Mouse (Mus musculus) CH12.LX (cell line): ENCODE measurements around the gene Gm10392. TPM values are rescaled to one million over a fixed set of nuclear protein-coding genes. Genes with fewer than 3 reads are reported as not detected.

ENCODE experiments used
- DNase-seq: peaks from one replicate; pipeline ENCODE4 v3.0.0-alpha.2; 2013; ENCODE audit errors: extremely low read depth
- H3K27ac ChIP-seq: 2 replicates; pipeline ENCODE4 v1.5.1; 2012; ENCODE audit warnings: low read depth, mild to moderate bottlenecking, control low read depth, moderate library complexity; ENCODE audit not compliant: insufficient read depth
- H3K27me3 ChIP-seq: replicated peaks from 2 replicates; pipeline ENCODE3; 2012; ENCODE audit warnings: inconsistent platforms
- H3K36me3 ChIP-seq, 2 experiments: replicated peaks in 1 of 2; 2 replicates each; pipeline versions ENCODE3 to v1.6.1; 2012; ENCODE audit warnings: inconsistent platforms in 1 of 2, low read length in 1 of 2, mild to moderate bottlenecking in 1 of 2, mixed read lengths in 1 of 2, moderate library complexity in 1 of 2; ENCODE audit not compliant: control insufficient read depth in 1 of 2, insufficient read depth in 1 of 2
- H3K4me1 ChIP-seq, 2 experiments: 2 replicates each; pipeline ENCODE4 v1.6.1; 2012; ENCODE audit warnings: inconsistent platforms in 1 of 2, moderate library complexity in 1 of 2; ENCODE audit not compliant: insufficient read depth in 2 of 2, control insufficient read depth in 1 of 2
- H3K4me2 ChIP-seq: 2 replicates; pipeline ENCODE4 v1.6.1; 2012; ENCODE audit warnings: low read depth, mild to moderate bottlenecking, control low read depth; ENCODE audit not compliant: poor library complexity, insufficient read depth, severe bottlenecking
- H3K4me3 ChIP-seq, 3 experiments: fragments of 150-350 bp in 1 of 3; sonication (generic) in 1 of 3; replicated peaks in 1 of 3; 2 replicates each; pipeline versions ENCODE3 to v1.5.1; 2011 to 2012; ENCODE audit warnings: low read depth in 2 of 3, low read length in 2 of 3, mild to moderate bottlenecking in 2 of 3, moderate library complexity in 2 of 3, control low read depth in 1 of 3, improper control_type of control experiment in 1 of 3, inconsistent platforms in 1 of 3, mixed read lengths in 1 of 3; ENCODE audit not compliant: poor library complexity in 1 of 3
- H3K79me2 ChIP-seq: replicated peaks from 2 replicates; pipeline ENCODE4 v1.6.1; 2012; ENCODE audit warnings: mild to moderate bottlenecking, moderate library complexity; ENCODE audit not compliant: control insufficient read depth, poor library complexity, insufficient read depth, severe bottlenecking; ENCODE audit errors: extremely low read depth
- H3K9ac ChIP-seq: 2 replicates; pipeline ENCODE4 v1.6.1; 2012; ENCODE audit warnings: low read depth, mild to moderate bottlenecking, control low read depth, moderate library complexity; ENCODE audit not compliant: insufficient read depth
- H3K9me3 ChIP-seq: replicated peaks from 2 replicates; pipeline ENCODE3; 2012; ENCODE audit warnings: low read length, inconsistent platforms, mixed read lengths
- BHLHE40 ChIP-seq: IDR thresholded peaks from 2 replicates; pipeline ENCODE4 v1.6.1; 2011; ENCODE audit warnings: mild to moderate bottlenecking, low read depth, low read length, improper control_type of control experiment
- CHD1 ChIP-seq: IDR thresholded peaks from 2 replicates; pipeline ENCODE4 v1.6.1; 2012; ENCODE audit warnings: low read depth, low read length, improper control_type of control experiment, inconsistent platforms
- CHD2 ChIP-seq: IDR thresholded peaks from 2 replicates; pipeline ENCODE4 v1.6.1; 2011; ENCODE audit warnings: low read length, improper control_type of control experiment
- CTCF ChIP-seq, 2 experiments: IDR thresholded peaks in 1 of 2; conservative IDR thresholded peaks in 1 of 2; 2 replicates each; pipeline ENCODE4 v1.5.1; 2011 to 2012; ENCODE audit warnings: low read depth in 2 of 2, low read length in 2 of 2, improper control_type of control experiment in 1 of 2, inconsistent platforms in 1 of 2, mild to moderate bottlenecking in 1 of 2, moderate library complexity in 1 of 2
- E2F4 ChIP-seq: IDR thresholded peaks from 2 replicates; pipeline ENCODE4 v1.6.1; 2011; ENCODE audit warnings: low read depth, low read length, improper control_type of control experiment; ENCODE audit not compliant: insufficient replicate concordance
- ELF1 ChIP-seq: IDR thresholded peaks from 2 replicates; pipeline ENCODE4 v1.6.1; 2014; ENCODE audit warnings: low read depth, mild to moderate bottlenecking, inconsistent platforms, low read length, improper control_type of control experiment
- EP300 ChIP-seq: IDR thresholded peaks from 2 replicates; pipeline ENCODE4 v1.6.1; 2011; ENCODE audit warnings: low read length, improper control_type of control experiment
- ETS1 ChIP-seq: conservative IDR thresholded peaks from 2 replicates; pipeline ENCODE4 v1.6.1; 2012; ENCODE audit warnings: low read depth, mild to moderate bottlenecking, inconsistent platforms, low read length, improper control_type of control experiment, moderate library complexity
- GABPA ChIP-seq: IDR thresholded peaks from 2 replicates; pipeline ENCODE4 v1.6.1; 2012; ENCODE audit warnings: low read depth, low read length, improper control_type of control experiment, inconsistent platforms; ENCODE audit not compliant: insufficient replicate concordance
- HCFC1 ChIP-seq: IDR thresholded peaks from 2 replicates; pipeline ENCODE4 v1.6.1; 2012; ENCODE audit warnings: low read depth, mild to moderate bottlenecking, inconsistent platforms, low read length, improper control_type of control experiment
- IRF4 ChIP-seq: IDR thresholded peaks from 2 replicates; pipeline ENCODE4 v1.6.1; 2014; ENCODE audit warnings: low read depth, mild to moderate bottlenecking, inconsistent platforms, low read length, improper control_type of control experiment
- JUN ChIP-seq: IDR thresholded peaks from 2 replicates; pipeline ENCODE4 v1.6.1; 2011; ENCODE audit warnings: low read depth, mild to moderate bottlenecking, low read length, improper control_type of control experiment, moderate library complexity; ENCODE audit not compliant: insufficient read depth
- JUND ChIP-seq: conservative IDR thresholded peaks from 2 replicates; pipeline ENCODE4 v1.6.1; 2011; ENCODE audit warnings: low read depth, low read length, improper control_type of control experiment
- KAT2A ChIP-seq: IDR thresholded peaks from 2 replicates; pipeline ENCODE4 v1.6.1; 2012; ENCODE audit warnings: low read length, improper control_type of control experiment, inconsistent platforms; ENCODE audit not compliant: insufficient replicate concordance
- MAFK ChIP-seq: IDR thresholded peaks from 2 replicates; pipeline ENCODE4 v1.6.1; 2011; ENCODE audit warnings: low read length, improper control_type of control experiment; ENCODE audit not compliant: insufficient replicate concordance
- MAX ChIP-seq: IDR thresholded peaks from 2 replicates; pipeline ENCODE4 v1.6.1; 2011; ENCODE audit warnings: low read length, improper control_type of control experiment
- MAZ ChIP-seq: IDR thresholded peaks from 2 replicates; pipeline ENCODE4 v1.6.1; 2012; ENCODE audit warnings: low read depth, mild to moderate bottlenecking, inconsistent platforms, low read length, improper control_type of control experiment, moderate library complexity
- MEF2A ChIP-seq: IDR thresholded peaks from 2 replicates; pipeline ENCODE4 v1.6.1; 2014; ENCODE audit warnings: low read depth, mild to moderate bottlenecking, inconsistent platforms, low read length, improper control_type of control experiment, borderline replicate concordance
- MXI1 ChIP-seq: IDR thresholded peaks from 2 replicates; pipeline ENCODE4 v1.6.1; 2011; ENCODE audit warnings: mild to moderate bottlenecking, low read depth, low read length, improper control_type of control experiment
- MYC ChIP-seq: IDR thresholded peaks from 2 replicates; pipeline ENCODE4 v1.6.1; 2011; ENCODE audit warnings: low read depth, mild to moderate bottlenecking, improper control_type of control experiment, low read length
- NELFE ChIP-seq: IDR thresholded peaks from 2 replicates; pipeline ENCODE4 v1.6.1; 2011; ENCODE audit warnings: low read depth, low read length, improper control_type of control experiment
- NRF1 ChIP-seq: IDR thresholded peaks from 2 replicates; pipeline ENCODE4 v1.6.1; 2014; ENCODE audit warnings: low read depth, mild to moderate bottlenecking, inconsistent platforms, low read length, improper control_type of control experiment, moderate library complexity
- PAX5 ChIP-seq: IDR thresholded peaks from 2 replicates; pipeline ENCODE4 v1.6.1; 2012; ENCODE audit warnings: low read length, inconsistent platforms, mixed read lengths
- POLR2A ChIP-seq: IDR thresholded peaks from 2 replicates; pipeline ENCODE4 v1.6.1; 2011; ENCODE audit warnings: low read depth, mild to moderate bottlenecking, improper control_type of control experiment, low read length
- POLR2AphosphoS2 ChIP-seq: IDR thresholded peaks from 2 replicates; pipeline ENCODE4 v1.6.1; 2011; ENCODE audit warnings: low read depth, low read length, improper control_type of control experiment
- RCOR1 ChIP-seq: conservative IDR thresholded peaks from 2 replicates; pipeline ENCODE4 v1.6.1; 2012; ENCODE audit warnings: low read depth, mild to moderate bottlenecking, inconsistent platforms, low read length, improper control_type of control experiment
- SIN3A ChIP-seq: IDR thresholded peaks from 2 replicates; pipeline ENCODE4 v1.6.1; 2012; ENCODE audit warnings: low read length, improper control_type of control experiment, inconsistent platforms
- SMC3 ChIP-seq: IDR thresholded peaks from 2 replicates; pipeline ENCODE4 v1.6.1; 2011; ENCODE audit warnings: low read depth, low read length, improper control_type of control experiment
- TBP ChIP-seq: conservative IDR thresholded peaks from 2 replicates; pipeline ENCODE4 v1.6.1; 2011; ENCODE audit warnings: low read depth, low read length, improper control_type of control experiment
- TCF12 ChIP-seq: IDR thresholded peaks from 2 replicates; pipeline ENCODE4 v1.6.1; 2014; ENCODE audit warnings: low read depth, mild to moderate bottlenecking, inconsistent platforms, low read length, improper control_type of control experiment
- UBTF ChIP-seq: IDR thresholded peaks from 2 replicates; pipeline ENCODE4 v1.6.1; 2012; ENCODE audit warnings: low read depth, mild to moderate bottlenecking, inconsistent platforms, low read length, improper control_type of control experiment, moderate library complexity
- USF1 ChIP-seq: IDR thresholded peaks from 2 replicates; pipeline ENCODE4 v1.6.1; 2014; ENCODE audit warnings: low read depth, mild to moderate bottlenecking, inconsistent platforms, low read length, improper control_type of control experiment
- USF2 ChIP-seq: conservative IDR thresholded peaks from 2 replicates; pipeline ENCODE4 v1.6.1; 2011; ENCODE audit warnings: low read depth, low read length, improper control_type of control experiment
- ZC3H11A ChIP-seq: IDR thresholded peaks from 2 replicates; pipeline ENCODE4 v1.6.1; 2012; ENCODE audit warnings: low read depth, mild to moderate bottlenecking, inconsistent platforms, low read length, improper control_type of control experiment
- ZKSCAN1 ChIP-seq: IDR thresholded peaks from 2 replicates; pipeline ENCODE4 v1.6.1; 2012; ENCODE audit warnings: low read depth, inconsistent platforms, low read length, improper control_type of control experiment, borderline replicate concordance
- ZMIZ1 ChIP-seq: IDR thresholded peaks from 2 replicates; pipeline ENCODE4 v1.6.1; 2012; ENCODE audit warnings: low read depth, mild to moderate bottlenecking, inconsistent platforms, low read length, improper control_type of control experiment
- ZNF384 ChIP-seq: IDR thresholded peaks from 2 replicates; pipeline ENCODE4 v1.6.1; 2012; ENCODE audit warnings: low read depth, low read length, improper control_type of control experiment, inconsistent platforms
- dilution Hi-C: fragments of 300-500 bp; cut with MboI; formaldehyde crosslinking; loops from 2 replicates; pipeline ENCODE4 v1.14.3; 2020; ENCODE audit warnings: low sequenced_read_pairs; ENCODE audit not compliant: extremely low pct_unique_long_range_greater_than_20kb, extremely low pct_ligation_motif_present
- in situ Hi-C: fragments of 300-500 bp; cut with MboI; formaldehyde crosslinking; loops from 3 replicates; pipeline ENCODE4 v1.14.3; 2019; ENCODE audit warnings: low sequenced_read_pairs, low pct_ligation_motif_present, low pct_unique_long_range_greater_than_20kb, mixed read lengths
- polyA plus RNA-seq: library from polyadenylated mRNA; unstranded; fragments of >175 nt; gene quantifications from 2 replicates; pipeline ENCODE4 v1.2.1, GENCODE M21; 2012; ENCODE audit warnings: low read depth; ENCODE audit not compliant: insufficient read length
- total RNA-seq, 2 experiments: library from RNA; depleted of rRNA; stranded (reverse); fragments of 300-350 nt in 1 of 2; fragments of >200 nt in 1 of 2; gene quantifications; 2 replicates each; pipeline ENCODE4 v1.2.3; 2012 to 2014

The Gm10392 gene
- total RNA-seq (2012; rRNA removed) (0.13 TPM in 1 of 2 replicates, not detected in the other), total RNA-seq (2014; rRNA removed) (0.30 TPM in 1 of 2 replicates, not detected in the other), polyA plus RNA-seq (0.17 and 0.53 TPM in 2 replicates)

DNA sequence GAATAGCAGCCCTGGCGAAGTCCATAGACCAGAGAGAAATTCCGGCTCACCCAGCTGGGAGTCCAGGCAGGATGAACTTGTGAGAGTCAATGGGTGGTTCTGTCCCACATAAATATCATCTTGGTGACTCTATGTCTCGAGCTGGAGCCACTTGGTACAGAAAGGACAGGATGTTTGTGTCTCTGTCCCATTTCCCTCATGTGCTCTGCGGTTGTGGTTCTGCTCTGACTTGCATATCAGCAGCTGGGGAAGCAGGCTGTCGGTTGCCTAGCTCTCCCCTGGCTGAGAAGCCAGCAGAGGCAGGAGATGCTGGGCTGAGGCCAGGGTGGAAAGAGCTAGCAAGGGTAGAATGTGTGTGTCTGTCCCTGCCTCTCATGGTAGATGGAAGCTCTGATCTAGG lies at the start of gene Gm10392:
Gene Gm10392 (minus strand): TSS at position 156 of the 400 bp plus-strand sequence.
- Histone ChIP-seq H3K4me1 (peaks cover 23 to 55% of the 10 kb centered on the region in 2 experiments), H3K9ac (no peak within 1 kb of the TSS), H3K27ac (no peak within 1 kb of the TSS), H3K9me3 (peaks cover 12% of the 10 kb centered on the region), H3K27me3 (no peaks in the 10 kb centered on the region), H3K36me3 (peaks cover 0 to 10% of the 10 kb centered on the region in 2 experiments), H3K4me3 (no peak within 1 kb of the TSS), H3K79me2 (no peaks in the 10 kb centered on the region), H3K4me2 (no peak within 1 kb of the TSS; the same call in 1 of the 2 replicates)
- dilution Hi-C loops = no loop called here
- 0 out of 2 replicates have a peak, but pooled peaks have one; percentile 17 for TF ChIP-seq RCOR1
- TF ChIP-seq MAX = peak; percentile 66; the same call in 1 of the 2 replicates
- no peak for TF ChIP-seq E2F4
- TF ChIP-seq MXI1 = no peak
- TF ChIP-seq USF2 = no peak
- TF ChIP-seq NELFE = no peak
- no peak for TF ChIP-seq USF1
- TF ChIP-seq MEF2A = 0 out of 2 replicates have a peak, but pooled peaks have one; percentile 12
- no peak for TF ChIP-seq CHD2
- no peak for TF ChIP-seq POLR2A
- 0 out of 2 replicates have a peak, but pooled peaks have one; percentile 54 for TF ChIP-seq ETS1
- TF ChIP-seq CTCF (conservative IDR thresholded peaks at IDR 0.05 in 1 of 2, IDR thresholded peaks at IDR 0.05 in 1 of 2; ENCODE audit: low read depth in 2 of 2, low read length in 2 of 2) = no peak
- no peak for TF ChIP-seq ZNF384
- TF ChIP-seq KAT2A = no peak
- no peak for TF ChIP-seq GABPA
- TF ChIP-seq BHLHE40 = peak; percentile 89
- TF ChIP-seq MYC = no peak
- no peak for TF ChIP-seq ZC3H11A
- no peak for TF ChIP-seq POLR2AphosphoS2
- TF ChIP-seq ZKSCAN1 = no peak
- TF ChIP-seq MAZ = no peak
- TF ChIP-seq ZMIZ1 = no peak
- 0 out of 2 replicates have a peak, but pooled peaks have one; percentile 9 for TF ChIP-seq ELF1
- peak; percentile 53; the same call in 1 of the 2 replicates for TF ChIP-seq IRF4
- no peak for TF ChIP-seq JUND
- no peak for TF ChIP-seq NRF1
- TF ChIP-seq EP300 = peak; percentile 70
- no peak for TF ChIP-seq HCFC1
- TF ChIP-seq SMC3 = 0 out of 2 replicates have a peak, but pooled peaks have one; percentile 10
- peak; percentile 29; the same call in 1 of the 2 replicates for TF ChIP-seq SIN3A
- TF ChIP-seq TBP = 0 out of 2 replicates have a peak, but pooled peaks have one; percentile 38
- no peak for TF ChIP-seq CHD1
- peak; percentile 44 for TF ChIP-seq UBTF
- no peak for TF ChIP-seq JUN
- peak; percentile 63; the same call in 1 of the 2 replicates for TF ChIP-seq TCF12
- TF ChIP-seq MAFK = 0 out of 2 replicates have a peak, but pooled peaks have one; percentile 11
- TF ChIP-seq PAX5 = no peak
- DNase-seq = peak; percentile 88
- in situ Hi-C loops = loop anchor here (10.0 kb wide), 1 partner anchor 276 kb away; no protein-coding TSS in a partner anchor
